Mouse (Mus musculus) spleen, adult 2 months (tissue): ENCODE data around the gene Nav2. TPM values are rescaled to one million over a fixed set of nuclear protein-coding genes. Genes with fewer than 3 reads are reported as not detected.

Source experiments
- DNase-seq, 2 experiments: peaks; one replicate each; pipeline versions ENCODE4 v3.0.0 to v3.0.0-alpha.2; 2012 to 2021; ENCODE audit warnings: low spot score in 2 of 2, low read depth in 1 of 2
- H3K27ac ChIP-seq: fragments of 200-500 bp; 2 replicates; pipeline ENCODE4 v1.5.1; 2012; ENCODE audit warnings: low read length, inconsistent platforms; ENCODE audit not compliant: insufficient read depth
- H3K27me3 ChIP-seq: fragments of 200-500 bp; 2 replicates; pipeline ENCODE4 v1.6.1; 2012; ENCODE audit warnings: mild to moderate bottlenecking, moderate library complexity, low read length, inconsistent platforms; ENCODE audit not compliant: control insufficient read depth, insufficient read depth
- H3K36me3 ChIP-seq: fragments of 200-500 bp; 2 replicates; pipeline ENCODE4 v1.6.1; 2012; ENCODE audit warnings: mild to moderate bottlenecking, low read length, inconsistent platforms; ENCODE audit not compliant: control insufficient read depth, insufficient read depth
- H3K4me1 ChIP-seq: fragments of 200-500 bp; 2 replicates; pipeline ENCODE4 v1.6.1; 2011; ENCODE audit warnings: inconsistent platforms; ENCODE audit not compliant: control insufficient read depth, insufficient read depth, insufficient read length
- H3K4me3 ChIP-seq: fragments of 200-500 bp; 2 replicates; pipeline ENCODE4 v1.5.1; 2011; ENCODE audit warnings: mild to moderate bottlenecking, inconsistent platforms; ENCODE audit not compliant: insufficient read depth, insufficient read length; ENCODE audit errors: extremely low read depth
- CTCF ChIP-seq: fragments of 200-500 bp; IDR thresholded peaks from 2 replicates; pipeline ENCODE4 v1.5.1; 2011; ENCODE audit warnings: mild to moderate bottlenecking, inconsistent platforms; ENCODE audit not compliant: insufficient read depth, insufficient read length, insufficient replicate concordance; ENCODE audit errors: extremely low read depth
- POLR2A ChIP-seq: fragments of 200-500 bp; IDR thresholded peaks from 2 replicates; pipeline ENCODE4 v1.6.1; 2011; ENCODE audit warnings: low read depth, low read length, inconsistent platforms
- WGBS: fragments of 180-500 bp; shearing (Covaris S2); methylation state at CpG from one replicate; pipeline ENCODE4 v1.1.7; 2018; 5-methylcytosine and 5-hydroxymethylcytosine counted together
- polyA plus RNA-seq: library from polyadenylated mRNA; depleted of rRNA; stranded (reverse); fragments of >200 nt; gene quantifications from 2 replicates; pipeline ENCODE4 v1.2.3, GENCODE M21; 2012

The Nav2 gene
- polyA plus RNA-seq, 1 experiment = 3.5 TPM

DNA sequence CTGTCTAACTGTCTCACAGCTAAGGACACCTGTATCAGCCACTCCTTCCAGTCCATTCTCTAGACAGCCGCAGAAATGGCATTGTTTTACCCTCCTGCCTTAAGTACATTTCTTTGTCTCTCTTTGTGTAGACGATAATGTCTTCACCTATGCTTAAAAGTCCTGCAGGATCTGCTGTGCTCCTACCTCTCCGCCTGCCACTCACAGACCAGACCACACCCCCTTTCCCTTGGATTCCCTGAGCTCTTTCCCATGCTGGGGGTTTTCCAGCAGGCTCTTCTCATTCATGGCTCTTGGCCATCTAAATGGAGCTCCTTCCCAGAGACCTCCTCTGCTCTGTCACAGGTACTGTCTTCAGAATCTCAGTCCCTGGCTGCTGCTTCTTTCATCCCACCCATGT lies 408.1 kb downstream of the Nav2 start:
- 91% methylated on average over 3 of the region's 3 CpGs for WGBS
- Histone ChIP-seq H3K4me1 (no peaks in the 10 kb centered on the region; the same call in 1 of the 2 replicates), H3K27ac (no peak overlapping the region), H3K4me3 (no peak overlapping the region), H3K36me3 (no peaks in the 10 kb centered on the region), H3K27me3 (no peaks in the 10 kb centered on the region)
- TF ChIP-seq CTCF = no peak
- TF ChIP-seq POLR2A = no peak
- no peak for DNase-seq

DNA sequence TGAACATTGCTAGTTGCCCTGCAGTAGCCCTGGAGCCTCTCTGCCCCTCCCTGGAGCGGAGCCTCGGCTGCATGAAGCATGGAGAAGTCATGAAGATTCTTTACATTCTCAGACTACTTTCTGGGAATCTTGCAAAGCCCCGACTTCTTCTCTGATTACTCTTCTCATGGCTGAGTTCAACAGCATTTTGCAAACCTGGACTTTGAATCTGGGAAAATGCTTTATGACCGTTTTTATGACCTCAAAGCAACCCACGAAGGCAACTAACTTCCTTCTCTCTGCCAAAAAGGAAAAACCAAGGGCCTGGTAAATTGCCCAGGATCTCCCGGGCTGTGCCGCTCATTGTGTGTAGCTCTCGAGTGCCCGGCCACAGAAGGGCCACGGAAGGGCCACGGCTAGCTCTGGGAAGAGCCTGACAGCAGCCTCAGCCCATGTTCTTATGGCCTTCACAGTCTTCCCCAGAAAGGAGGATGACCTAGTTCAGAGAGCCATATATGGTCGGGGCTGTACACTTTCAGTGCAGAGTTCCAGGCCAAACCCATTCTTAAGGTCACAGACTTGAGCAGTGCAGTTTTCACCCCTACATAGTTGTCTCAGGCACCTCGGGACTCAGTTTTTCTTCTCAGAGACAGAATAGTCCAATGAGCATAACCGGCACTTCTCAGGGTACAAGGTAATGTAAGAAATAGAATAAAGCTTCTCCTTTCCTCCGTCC lies 409.8 kb downstream of the Nav2 start:
- DNase-seq = no peak
- H3K4me1 ChIP-seq = no peaks in the 10 kb centered on the region; the same call in 1 of the 2 replicates
- TF ChIP-seq POLR2A (no peak), CTCF (no peak)
- WGBS = 61% methylated on average over 15 of the region's 15 CpGs
- H3K36me3 ChIP-seq = no peaks in the 10 kb centered on the region
- H3K27me3 ChIP-seq = no peaks in the 10 kb centered on the region
- H3K4me3 ChIP-seq = no peak overlapping the region
- H3K27ac ChIP-seq = no peak overlapping the region

DNA sequence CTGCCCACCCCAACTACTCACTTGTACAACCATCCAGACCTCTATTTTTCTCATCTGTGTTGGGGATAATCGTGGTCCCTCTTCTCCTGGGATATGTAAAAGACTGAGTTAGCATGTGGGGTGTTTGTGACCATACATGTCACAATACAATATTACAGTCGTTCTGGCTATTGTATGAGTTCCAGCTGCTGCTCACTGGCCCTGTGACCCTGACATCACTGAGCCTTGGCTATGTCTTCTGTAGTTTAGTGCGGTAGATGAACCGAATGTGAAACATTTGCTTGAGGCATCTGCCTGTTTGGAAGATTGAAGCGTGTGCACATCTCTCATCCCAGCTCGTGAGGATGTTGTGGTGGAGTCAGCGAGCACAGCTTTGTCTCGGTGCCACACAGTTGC lies 410.4 kb downstream of the Nav2 start:
- no peak for TF ChIP-seq POLR2A
- TF ChIP-seq CTCF = no peak
- Histone ChIP-seq H3K4me1 (no peaks in the 10 kb centered on the region; the same call in 1 of the 2 replicates), H3K36me3 (no peaks in the 10 kb centered on the region), H3K27me3 (no peaks in the 10 kb centered on the region), H3K4me3 (no peak overlapping the region), H3K27ac (no peak overlapping the region)
- no peak for DNase-seq
- WGBS = 88% methylated on average over 8 of the region's 8 CpGs

DNA sequence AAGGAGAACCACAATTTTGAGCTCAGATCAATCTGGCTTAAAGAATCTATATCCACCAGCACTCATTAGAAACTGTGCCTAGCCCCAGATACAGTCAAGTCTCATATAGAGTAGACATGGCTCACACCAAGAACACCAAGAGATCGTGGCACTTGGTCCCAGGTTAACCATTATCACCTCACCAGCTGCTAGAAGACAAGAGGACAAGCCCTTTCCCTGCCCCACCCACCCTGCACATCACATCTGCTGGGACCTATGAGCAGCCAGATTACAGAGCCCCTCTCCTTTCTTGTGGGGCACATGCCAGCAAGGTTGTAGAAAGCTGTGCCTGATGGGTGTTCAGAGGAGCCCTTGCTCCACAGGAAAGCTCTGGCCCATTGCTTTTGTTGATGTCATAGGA lies 411.5 kb downstream of the Nav2 start:
- H3K27ac ChIP-seq = no peak overlapping the region
- H3K36me3 ChIP-seq = no peaks in the 10 kb centered on the region
- no peaks in the 10 kb centered on the region for H3K27me3 ChIP-seq
- no peak overlapping the region for H3K4me3 ChIP-seq
- TF ChIP-seq CTCF = no peak
- TF ChIP-seq POLR2A = no peak
- WGBS = 70% methylated on average over 1 of the region's 1 CpGs
- no peak for DNase-seq
- no peaks in the 10 kb centered on the region; the same call in 1 of the 2 replicates for H3K4me1 ChIP-seq

DNA sequence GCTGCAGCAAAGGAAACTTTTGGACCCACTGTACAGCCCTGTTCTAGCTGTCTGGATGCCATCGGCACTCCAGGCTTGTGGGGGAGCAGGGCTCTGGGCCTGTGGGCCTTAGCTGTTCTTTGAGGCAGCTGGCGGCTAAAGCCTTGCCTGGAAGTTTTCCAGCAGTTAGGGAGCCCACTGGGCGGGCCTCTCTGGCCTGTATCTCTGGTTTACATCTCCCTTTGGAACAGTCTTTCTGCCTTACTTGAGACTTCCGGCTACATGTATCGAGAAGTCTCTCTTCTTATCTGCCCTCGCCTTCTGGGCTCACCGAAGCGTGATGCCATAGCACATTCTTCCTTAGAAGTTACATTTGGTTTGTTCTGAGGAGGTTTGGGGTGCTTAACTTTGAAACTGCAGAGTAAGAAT lies 412.6 kb downstream of the Nav2 start:
- WGBS = 63% methylated on average over 8 of the region's 8 CpGs
- no peaks in the 10 kb centered on the region for H3K27me3 ChIP-seq
- H3K27ac ChIP-seq = no peak overlapping the region; the same call in 1 of the 2 replicates
- DNase-seq = no peak
- TF ChIP-seq POLR2A = no peak
- no peak for TF ChIP-seq CTCF
- H3K4me3 ChIP-seq = no peak overlapping the region
- H3K36me3 ChIP-seq = no peaks in the 10 kb centered on the region
- H3K4me1 ChIP-seq = no peaks in the 10 kb centered on the region

DNA sequence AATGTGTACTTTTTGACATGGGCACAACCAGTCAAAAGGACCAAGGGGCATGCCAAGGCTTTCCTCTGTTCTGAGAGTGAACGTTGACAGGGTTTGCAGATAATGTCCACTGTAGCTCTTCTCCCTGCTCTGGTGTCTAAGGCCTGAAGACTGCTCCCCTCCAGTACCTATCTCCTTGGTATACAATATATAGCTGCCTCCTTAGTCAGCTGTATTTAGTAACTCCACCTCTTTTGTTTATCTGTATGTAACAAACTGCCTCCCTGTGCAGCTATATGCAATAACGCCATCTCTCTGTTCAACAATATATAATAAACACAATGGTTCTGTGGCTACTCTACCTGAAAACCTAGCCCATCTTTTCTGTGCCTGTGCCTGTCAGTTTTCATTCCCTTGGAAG lies 413.7 kb downstream of the Nav2 start:
- TF ChIP-seq CTCF = no peak
- no peak for TF ChIP-seq POLR2A
- DNase-seq = no peak
- H3K4me1 ChIP-seq = no peaks in the 10 kb centered on the region
- H3K27ac ChIP-seq = no peak overlapping the region
- no peaks in the 10 kb centered on the region for H3K27me3 ChIP-seq
- H3K4me3 ChIP-seq = no peak overlapping the region
- no peaks in the 10 kb centered on the region for H3K36me3 ChIP-seq
- 89% methylated on average over 2 of the region's 2 CpGs for WGBS

DNA sequence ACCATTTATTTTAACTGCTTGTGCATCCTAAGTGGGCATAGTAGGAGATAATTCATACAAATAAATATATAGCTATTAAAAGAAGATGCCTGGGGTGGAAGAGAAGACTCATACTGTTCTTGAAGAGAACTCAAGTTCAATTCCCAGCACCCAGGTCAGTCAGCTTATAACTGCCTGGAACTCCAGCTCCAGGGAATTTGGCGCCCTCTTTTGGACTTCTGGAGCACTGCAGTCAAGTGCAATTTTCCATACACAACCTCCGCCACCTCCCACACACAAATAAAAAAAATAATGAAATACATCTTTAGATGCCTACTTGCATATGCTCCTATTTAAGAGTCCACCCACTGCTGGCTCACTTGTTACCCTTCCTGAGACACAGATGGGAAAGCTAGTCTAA lies 416.1 kb downstream of the Nav2 start:
- TF ChIP-seq CTCF = no peak
- no peak for TF ChIP-seq POLR2A
- no peak overlapping the region for H3K27ac ChIP-seq
- no peaks in the 10 kb centered on the region for H3K27me3 ChIP-seq
- WGBS = 91% methylated on average over 2 of the region's 2 CpGs
- H3K36me3 ChIP-seq = no peaks in the 10 kb centered on the region
- no peak for DNase-seq
- no peak overlapping the region for H3K4me3 ChIP-seq
- no peaks in the 10 kb centered on the region for H3K4me1 ChIP-seq
